17 mouse cellular contexts compared by ENCODE assay signal in genomic region chr3:38007626-38008025, GRCm38 (mm10).
"Had no signal": no experiment of that assay in that cellular context is flagged by ENCODE, and none has a peak within 500 bp of the region (broad histone marks: within the 10 kb centered on the region; RNA-seq: fewer than 3 reads in every experiment).

No protein-coding gene starts in this region.

- H3K9ac ChIP-seq: lung, embryonic 14.5 days; midbrain, embryonic 12.5 days; neural tube, embryonic 13.5 days; neural tube, embryonic 15.5 days had no signal

- ATAC-seq: midbrain, embryonic 16.5 days had no signal

- H3K4me3 ChIP-seq: midbrain, embryonic 10.5 days; midbrain, embryonic 12.5 days; myocyte; neural tube, embryonic 13.5 days; neural tube, embryonic 15.5 days had no signal

- DNase-seq: lung, embryonic 14.5 days; lung, postnatal 10 days; midbrain, embryonic 14.5 days; retina, postnatal 1 day; right cerebral cortex, adult 18-20 months; right cerebral cortex, postnatal 25 days; right cerebral cortex, postnatal 4 days; spleen, adult 18-20 months; thymus, adult 18-20 months; thymus, postnatal 14 days; thymus, postnatal 36 days had no signal

- H3K27ac ChIP-seq: midbrain, embryonic 10.5 days; midbrain, embryonic 12.5 days; neural tube, embryonic 13.5 days; neural tube, embryonic 15.5 days had no signal

- H3K36me3 ChIP-seq: midbrain, embryonic 10.5 days; midbrain, embryonic 12.5 days; neural tube, embryonic 13.5 days; neural tube, embryonic 15.5 days had no signal

- H3K9me3 ChIP-seq: midbrain, embryonic 10.5 days; midbrain, embryonic 12.5 days; neural tube, embryonic 13.5 days; neural tube, embryonic 15.5 days had no signal

- H3K4me2 ChIP-seq: lung, embryonic 14.5 days; midbrain, embryonic 12.5 days; neural tube, embryonic 13.5 days; neural tube, embryonic 15.5 days had no signal

- H3K27me3 ChIP-seq: midbrain, embryonic 12.5 days; neural tube, embryonic 13.5 days; neural tube, embryonic 15.5 days had no signal

- H3K4me1 ChIP-seq: midbrain, embryonic 10.5 days; midbrain, embryonic 12.5 days; neural tube, embryonic 15.5 days had no signal
